Mouse (Mus musculus): ENCODE measurements around the gene Narfl.

Narfl gene

GRCm38 (mm10) chr17:25829558-25830017 lies 56.0 kb downstream of the Narfl start:
- DNase-seq (ENCODE audit: low read depth, low spot score) = no peak

GRCm38 (mm10) chr17:25830200-25830753 lies 56.7 kb downstream of the Narfl start:
- no peak for DNase-seq (ENCODE audit: low read depth, low spot score)

DNA sequence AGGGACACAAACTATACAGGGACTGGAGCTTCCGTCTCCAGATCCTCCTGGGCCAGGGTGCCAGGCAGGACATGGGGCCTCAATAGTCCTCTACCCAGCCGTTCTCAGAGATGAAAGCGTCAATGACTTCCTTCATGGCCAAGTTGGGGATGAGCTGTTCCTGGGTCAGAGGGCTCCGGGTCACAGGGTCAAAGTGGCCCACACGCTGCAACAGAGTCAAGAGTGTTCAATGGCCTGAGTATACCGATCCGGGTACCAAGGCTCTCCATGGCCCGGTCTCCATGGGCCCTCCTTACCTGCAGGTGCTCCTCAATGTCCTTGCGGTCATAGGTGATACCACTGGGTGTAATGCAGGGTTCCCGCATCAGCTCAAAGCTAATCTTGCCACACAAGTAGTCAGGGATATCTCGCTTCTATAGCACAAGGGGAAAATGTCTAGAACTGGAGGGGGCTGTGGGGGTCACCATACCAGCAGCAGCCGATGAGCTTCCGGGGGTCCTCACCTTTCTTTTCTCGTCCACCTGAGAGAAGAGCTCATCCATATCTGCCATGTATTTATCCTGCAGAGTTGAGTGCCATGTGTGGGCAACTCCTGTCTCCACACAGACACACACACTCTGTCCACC lies 57.3 kb downstream of the Narfl start:
- no peak for DNase-seq (ENCODE audit: low read depth, low spot score)

DNA sequence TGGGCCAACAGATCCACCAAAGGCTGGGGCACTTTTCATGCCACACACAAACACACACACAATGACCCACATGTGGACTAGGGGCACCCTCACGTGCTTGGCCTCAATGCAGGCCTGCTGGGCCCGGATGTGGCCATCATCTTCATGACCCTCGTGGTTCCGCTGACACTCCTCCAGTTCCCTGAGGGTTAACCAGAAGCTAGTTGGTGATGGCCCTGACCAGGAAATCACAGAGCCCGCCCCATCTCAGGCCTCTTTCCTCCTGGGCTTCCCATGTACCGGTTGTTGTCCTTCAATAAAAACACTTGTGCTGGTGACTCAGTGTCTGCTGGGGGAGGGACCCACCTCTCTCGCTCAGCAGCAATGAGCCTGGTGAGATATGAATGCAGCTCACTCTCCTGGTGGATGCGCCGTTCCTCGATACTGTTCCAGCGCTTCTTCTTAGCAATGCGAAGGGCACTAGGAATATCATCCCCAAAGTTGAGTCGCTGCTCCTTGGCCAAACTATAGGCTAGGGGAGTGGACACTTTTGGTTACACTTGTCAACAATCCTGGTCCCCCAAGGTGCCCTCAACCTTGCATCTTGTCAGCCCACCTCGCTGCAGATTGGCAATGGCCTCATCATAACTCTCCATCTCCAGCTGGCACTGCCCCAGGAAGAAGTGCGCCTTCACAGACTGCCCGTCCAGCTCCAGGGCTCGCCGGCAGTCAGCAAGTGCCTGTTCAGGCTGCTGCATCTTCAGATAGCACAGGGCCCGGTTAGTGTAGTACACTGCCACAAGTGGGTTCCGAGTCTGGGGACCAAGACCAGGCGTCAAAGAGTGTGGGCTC lies 58.1 kb downstream of the Narfl start:
- no peak for DNase-seq (ENCODE audit: low read depth, low spot score)

DNA sequence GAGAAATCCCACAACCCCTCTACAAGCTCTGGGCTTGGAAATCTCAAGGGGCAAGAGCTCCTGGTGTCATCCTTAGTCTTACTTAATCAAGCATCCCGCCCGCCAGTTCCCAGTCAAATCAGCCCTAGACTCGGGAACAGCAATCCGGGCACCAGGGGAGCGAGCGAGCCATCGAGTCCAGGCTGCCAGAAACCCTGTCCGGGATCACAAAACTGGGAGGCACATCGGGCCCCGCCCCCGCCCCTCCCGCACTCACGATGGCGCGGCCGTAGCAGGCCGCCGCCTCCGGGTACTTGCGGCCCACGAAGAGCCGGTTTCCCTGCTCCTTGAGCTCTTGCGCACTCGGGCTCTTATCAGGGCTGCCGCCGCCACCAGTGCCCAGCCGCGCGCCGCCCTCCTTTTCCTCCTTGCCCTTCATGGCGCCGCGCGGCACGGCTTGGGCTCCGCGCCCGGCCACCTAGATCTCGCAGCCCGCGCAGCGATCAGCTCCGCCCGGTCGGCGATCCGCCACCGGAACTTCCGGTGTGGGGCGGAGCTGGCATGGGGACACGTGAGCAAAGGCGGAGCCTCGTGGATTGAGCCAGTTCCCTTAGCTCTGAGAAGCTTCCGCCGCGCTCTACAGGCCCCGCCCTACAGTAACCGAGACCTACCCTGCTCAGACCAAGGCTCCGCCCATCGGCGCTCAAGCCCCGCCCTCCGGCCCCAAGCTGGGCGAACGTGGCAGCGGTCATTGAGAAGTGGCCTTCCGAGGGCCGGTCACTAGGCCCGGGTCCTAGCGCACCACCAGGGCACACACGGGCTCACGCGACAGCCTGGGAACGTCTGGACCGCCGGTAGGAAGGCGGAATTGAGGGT lies 59.1 kb downstream of the Narfl start:
- DNase-seq (ENCODE audit: low read depth, low spot score) = peak; percentile 99

Data from ZHBTc4 (cell line).